Mouse (Mus musculus) erythroblast, embryonic 14.5 days (primary cell): ENCODE data around the gene 1700001O22Rik.

Experiments used
- GATA1 ChIP-seq: IDR thresholded peaks from 2 replicates; pipeline ENCODE4 v1.6.1; 2012; ENCODE audit warnings: low read length, inconsistent platforms, mixed read lengths
- TAL1 ChIP-seq: IDR thresholded peaks from 3 replicates; pipeline ENCODE4 v1.6.1; 2012; ENCODE audit warnings: low read length, inconsistent platforms, mixed read lengths

- no peak for TF ChIP-seq TAL1
- TF ChIP-seq GATA1: no peak
Measured at GRCm38 (mm10) chr2:30792061-30792460, 11.4 kb downstream of the 1700001O22Rik start.
